Mouse (Mus musculus): ENCODE measurements at regions not wholly inside any gene's neighbourhood (a gene's known extent, or its start where the extent isn't known, plus 50 kb on each side); places are given as distances from the start of the nearest gene placed in this dataset.

GRCm38 (mm10) chr15:39998063-39998462, 136.1 kb upstream of the 9330182O14Rik start:
- Histone ChIP-seq H3K4me1 (ENCODE audit: control insufficient read depth, insufficient read depth, low read length) (no peaks in the 10 kb centered on the region), H3K4me3 (ENCODE audit: insufficient read depth, low read depth, low read length) (no peak overlapping the region), H3K27ac (ENCODE audit: insufficient read depth, low read depth, low read length) (no peak overlapping the region)
- WGBS: 88% methylated on average over 5 of the region's 5 CpGs
- TF ChIP-seq POLR2A (IDR thresholded peaks at IDR 0.05; ENCODE audit: insufficient read depth, low read depth, low read length) (no peak), CTCF (IDR thresholded peaks at IDR 0.05; ENCODE audit: insufficient read depth, low read depth, low read length) (no peak)

GRCm38 (mm10) chr15:40000022-40000421, 134.1 kb upstream of the 9330182O14Rik start:
- H3K4me3 ChIP-seq (ENCODE audit: insufficient read depth, low read depth, low read length): no peak overlapping the region
- H3K4me1 ChIP-seq (ENCODE audit: control insufficient read depth, insufficient read depth, low read length): no peaks in the 10 kb centered on the region

GRCm38 (mm10) chr15:40005096-40005495, 129.1 kb upstream of the 9330182O14Rik start:
- no peak for TF ChIP-seq CTCF (IDR thresholded peaks at IDR 0.05; ENCODE audit: insufficient read depth, low read depth, low read length)
- TF ChIP-seq POLR2A (IDR thresholded peaks at IDR 0.05; ENCODE audit: insufficient read depth, low read depth, low read length): no peak
- no peak overlapping the region for H3K27ac ChIP-seq (ENCODE audit: insufficient read depth, low read depth, low read length)
- H3K4me3 ChIP-seq (ENCODE audit: insufficient read depth, low read depth, low read length): no peak overlapping the region
- no peaks in the 10 kb centered on the region for H3K4me1 ChIP-seq (ENCODE audit: control insufficient read depth, insufficient read depth, low read length)
- WGBS: 76% methylated on average over 16 of the region's 16 CpGs

More at GRCm38 (mm10) chr15:40000022-40000421, 134.1 kb upstream of the 9330182O14Rik start:
- 94% methylated on average over 5 of the region's 5 CpGs for WGBS
- H3K27ac ChIP-seq (ENCODE audit: insufficient read depth, low read depth, low read length): no peak overlapping the region
- no peak for TF ChIP-seq POLR2A (IDR thresholded peaks at IDR 0.05; ENCODE audit: insufficient read depth, low read depth, low read length)
- no peak for TF ChIP-seq CTCF (IDR thresholded peaks at IDR 0.05; ENCODE audit: insufficient read depth, low read depth, low read length)

- TF ChIP-seq POLR2A (IDR thresholded peaks at IDR 0.05; ENCODE audit: insufficient read depth, low read depth, low read length): no peak
- no peak for TF ChIP-seq CTCF (IDR thresholded peaks at IDR 0.05; ENCODE audit: insufficient read depth, low read depth, low read length)
These were observed 126.3 kb upstream of the 9330182O14Rik start for GRCm38 (mm10) chr15:40007844-40008243.

GRCm38 (mm10) chr15:40013833-40014232, 120.3 kb upstream of the 9330182O14Rik start:
- 80% methylated on average over 3 of the region's 3 CpGs for WGBS
- H3K4me1 ChIP-seq (ENCODE audit: control insufficient read depth, insufficient read depth, low read length): no peaks in the 10 kb centered on the region; the same call in 1 of the 2 replicates
- no peak overlapping the region for H3K27ac ChIP-seq (ENCODE audit: insufficient read depth, low read depth, low read length)
- no peak for TF ChIP-seq POLR2A (IDR thresholded peaks at IDR 0.05; ENCODE audit: insufficient read depth, low read depth, low read length)
- TF ChIP-seq CTCF (IDR thresholded peaks at IDR 0.05; ENCODE audit: insufficient read depth, low read depth, low read length): no peak
- no peak overlapping the region for H3K4me3 ChIP-seq (ENCODE audit: insufficient read depth, low read depth, low read length)

More at GRCm38 (mm10) chr15:40007844-40008243, 126.3 kb upstream of the 9330182O14Rik start:
- no peaks in the 10 kb centered on the region for H3K4me1 ChIP-seq (ENCODE audit: control insufficient read depth, insufficient read depth, low read length)
- 45% methylated on average over 5 of the region's 5 CpGs for WGBS
- no peak overlapping the region for H3K4me3 ChIP-seq (ENCODE audit: insufficient read depth, low read depth, low read length)
- H3K27ac ChIP-seq (ENCODE audit: insufficient read depth, low read depth, low read length): no peak overlapping the region

- 90% methylated on average over 2 of the region's 2 CpGs for WGBS
- no peaks in the 10 kb centered on the region; the same call in 1 of the 2 replicates for H3K4me1 ChIP-seq (ENCODE audit: control insufficient read depth, insufficient read depth, low read length)
- no peak overlapping the region for H3K4me3 ChIP-seq (ENCODE audit: insufficient read depth, low read depth, low read length)
- H3K27ac ChIP-seq (ENCODE audit: insufficient read depth, low read depth, low read length): no peak overlapping the region
- TF ChIP-seq CTCF (IDR thresholded peaks at IDR 0.05; ENCODE audit: insufficient read depth, low read depth, low read length) (no peak), POLR2A (IDR thresholded peaks at IDR 0.05; ENCODE audit: insufficient read depth, low read depth, low read length) (no peak)
These were observed 117.1 kb upstream of the 9330182O14Rik start for GRCm38 (mm10) chr15:40017019-40017418.

GRCm38 (mm10) chr15:40017597-40017996, 116.6 kb upstream of the 9330182O14Rik start:
- TF ChIP-seq CTCF (IDR thresholded peaks at IDR 0.05; ENCODE audit: insufficient read depth, low read depth, low read length): no peak
- TF ChIP-seq POLR2A (IDR thresholded peaks at IDR 0.05; ENCODE audit: insufficient read depth, low read depth, low read length): no peak
- Histone ChIP-seq H3K4me3 (ENCODE audit: insufficient read depth, low read depth, low read length) (no peak overlapping the region), H3K4me1 (ENCODE audit: control insufficient read depth, insufficient read depth, low read length) (no peaks in the 10 kb centered on the region; the same call in 1 of the 2 replicates), H3K27ac (ENCODE audit: insufficient read depth, low read depth, low read length) (no peak overlapping the region)
- 37% methylated on average over 6 of the region's 6 CpGs for WGBS

GRCm38 (mm10) chr15:40018047-40018791, 115.9 kb upstream of the 9330182O14Rik start:
- 27% methylated on average over 12 of the region's 12 CpGs for WGBS
- TF ChIP-seq CTCF (IDR thresholded peaks at IDR 0.05; ENCODE audit: insufficient read depth, low read depth, low read length): no peak
- Histone ChIP-seq H3K4me3 (ENCODE audit: insufficient read depth, low read depth, low read length) (no peak overlapping the region), H3K4me1 (ENCODE audit: control insufficient read depth, insufficient read depth, low read length) (no peaks in the 10 kb centered on the region; the same call in 1 of the 2 replicates), H3K27ac (ENCODE audit: insufficient read depth, low read depth, low read length) (no peak overlapping the region)

GRCm38 (mm10) chr15:40018792-40019151, 115.4 kb upstream of the 9330182O14Rik start:
- Histone ChIP-seq H3K27ac (ENCODE audit: insufficient read depth, low read depth, low read length) (no peak overlapping the region), H3K4me3 (ENCODE audit: insufficient read depth, low read depth, low read length) (no peak overlapping the region), H3K4me1 (ENCODE audit: control insufficient read depth, insufficient read depth, low read length) (no peaks in the 10 kb centered on the region; the same call in 1 of the 2 replicates)
- WGBS: 60% methylated on average over 8 of the region's 8 CpGs
- TF ChIP-seq POLR2A (IDR thresholded peaks at IDR 0.05; ENCODE audit: insufficient read depth, low read depth, low read length) (no peak), CTCF (IDR thresholded peaks at IDR 0.05; ENCODE audit: insufficient read depth, low read depth, low read length) (no peak)
